Mouse (Mus musculus) liver, postnatal 0 days (tissue): ENCODE data around the gene Pbx2.

ENCODE experiments used
- CTCF ChIP-seq: sonication (generic); IDR thresholded peaks from 2 replicates; pipeline ENCODE4 v1.5.1; 2016; ENCODE audit warnings: antibody characterized with exemption, low read depth
- EP300 ChIP-seq: IDR thresholded peaks from 2 replicates; pipeline ENCODE4 v1.6.1; 2016; ENCODE audit warnings: antibody characterized with exemption, low read depth, mild to moderate bottlenecking

DNA sequence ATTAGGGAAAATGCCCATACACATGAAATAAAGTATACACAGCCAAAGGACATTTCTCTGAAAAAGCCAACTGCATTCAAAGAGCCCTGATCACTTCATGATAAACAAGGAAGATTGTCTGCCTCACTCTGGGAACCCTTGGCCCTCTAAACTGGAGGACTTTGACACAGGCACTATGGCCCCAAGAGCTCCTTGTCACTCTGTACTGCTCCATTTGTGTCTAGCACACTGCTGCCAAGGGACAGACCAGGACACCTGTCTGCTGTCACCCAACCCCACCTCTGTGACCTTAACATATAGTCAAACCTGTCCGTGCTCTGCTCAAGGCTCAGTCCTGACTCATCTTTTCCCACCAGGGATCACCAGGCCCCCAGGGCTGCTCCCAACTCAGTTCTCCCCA, 44.3 kb upstream of the Pbx2 start:
- TF ChIP-seq CTCF, result no peak
- no peak for TF ChIP-seq EP300
